ENCODE assay signal across 13 mouse cellular contexts in genomic region chr11:3566018-3566417, GRCm38 (mm10). TPM values are rescaled to one million over a fixed set of nuclear protein-coding genes. Genes with fewer than 3 reads are reported as not detected.
DNase-seq lines count a peak whose midpoint lies in the region; ATAC-seq and TF ChIP-seq lines count a peak whose summit lies in the region.
"Had no signal": no experiment of that assay in that cellular context is flagged by ENCODE, and none has a peak within 500 bp of the region (broad histone marks: within the 10 kb centered on the region; RNA-seq: fewer than 3 reads in every experiment).

No protein-coding gene starts in this region.

- H3K9me3 ChIP-seq in lung, embryonic 16.5 days (ENCODE audit: control insufficient read depth, low read length): no peaks in the 10 kb centered on the region
- H3K9me3 ChIP-seq in neural tube, embryonic 15.5 days (replicated peaks): no peaks in the 10 kb centered on the region
- H3K9me3 ChIP-seq: embryonic facial prominence, embryonic 12.5 days; forebrain, embryonic 15.5 days; hindbrain, embryonic 12.5 days had no signal

- ATAC-seq in lung, embryonic 16.5 days (ENCODE audit: low read depth): peak; percentile 81
- no peak for ATAC-seq in CD4-positive, CD25-positive, alpha-beta regulatory T cell, adult 4 months
- no peak for ATAC-seq in neural tube, embryonic 15.5 days (ENCODE audit: low FRiP score)
- ATAC-seq: forebrain, embryonic 15.5 days had no signal

- no peak for TF ChIP-seq CTCF in gastrocnemius, adult 2 months (IDR thresholded peaks at IDR 0.05)

- H3K9ac ChIP-seq in lung, embryonic 16.5 days (ENCODE audit: low read length): no peak overlapping the region
- no peak overlapping the region for H3K9ac ChIP-seq in neural tube, embryonic 15.5 days (replicated peaks)
- H3K9ac ChIP-seq: embryonic facial prominence, embryonic 12.5 days; forebrain, embryonic 15.5 days; hindbrain, embryonic 12.5 days had no signal

- peak overlapping the region; percentile 12; the same call in 1 of the 2 replicates for H3K27ac ChIP-seq in gastrocnemius, adult 2 months
- H3K27ac ChIP-seq in lung, embryonic 16.5 days (ENCODE audit: low read length): peak overlapping the region; percentile 64
- H3K27ac ChIP-seq in neural tube, embryonic 15.5 days (replicated peaks): no peak overlapping the region
- H3K27ac ChIP-seq: embryonic facial prominence, embryonic 12.5 days; forebrain, embryonic 15.5 days; hindbrain, embryonic 12.5 days had no signal

- no peak overlapping the region for H3K4me2 ChIP-seq in lung, embryonic 16.5 days (ENCODE audit: low read depth, low read length)
- H3K4me2 ChIP-seq in neural tube, embryonic 15.5 days: no peak overlapping the region
- H3K4me2 ChIP-seq: embryonic facial prominence, embryonic 12.5 days; forebrain, embryonic 15.5 days; hindbrain, embryonic 12.5 days had no signal

- no peak overlapping the region for H3K4me3 ChIP-seq in gastrocnemius, adult 2 months
- no peak overlapping the region for H3K4me3 ChIP-seq in lung, embryonic 16.5 days (ENCODE audit: low read length)
- no peak overlapping the region for H3K4me3 ChIP-seq in neural tube, embryonic 15.5 days (replicated peaks)
- H3K4me3 ChIP-seq: embryonic facial prominence, embryonic 12.5 days; forebrain, embryonic 15.5 days; hindbrain, embryonic 12.5 days had no signal

- no peaks in the 10 kb centered on the region for H3K27me3 ChIP-seq in lung, embryonic 16.5 days (ENCODE audit: control insufficient read depth, insufficient read depth, low read depth, low read length)
- no peaks in the 10 kb centered on the region for H3K27me3 ChIP-seq in neural tube, embryonic 15.5 days (replicated peaks)
- H3K27me3 ChIP-seq: embryonic facial prominence, embryonic 12.5 days; forebrain, embryonic 15.5 days; hindbrain, embryonic 12.5 days had no signal

- H3K36me3 ChIP-seq in lung, embryonic 16.5 days (ENCODE audit: control insufficient read depth, insufficient read depth, low read length): no peaks in the 10 kb centered on the region
- H3K36me3 ChIP-seq in neural tube, embryonic 15.5 days: no peaks in the 10 kb centered on the region
- H3K36me3 ChIP-seq: embryonic facial prominence, embryonic 12.5 days; forebrain, embryonic 15.5 days; hindbrain, embryonic 12.5 days had no signal

- DNase-seq in gastrocnemius, adult 2 months: no peak
- no peak for DNase-seq in gastrocnemius, adult 8-10 months (ENCODE audit: low spot score in 2 of 2)
- peak; percentile 33 for DNase-seq in urinary bladder, postnatal 14 days (ENCODE audit: low spot score)
- no peak for DNase-seq in urinary bladder, postnatal 10 days (ENCODE audit: low spot score)
- no peak for DNase-seq in thymus, postnatal 4 days
- DNase-seq: cerebellum, adult 9-10 months; heart, adult 18-20 months had no signal

- 48% methylated on average over 4 of the region's 4 CpGs for WGBS in lung, embryonic 16.5 days
- WGBS in neural tube, embryonic 15.5 days: 89% methylated on average over 4 of the region's 4 CpGs

- peaks cover 18% of the 10 kb centered on the region; the same call in 1 of the 2 replicates for H3K4me1 ChIP-seq in lung, embryonic 16.5 days (replicated peaks; ENCODE audit: control insufficient read depth, insufficient read depth, low read length)
- H3K4me1 ChIP-seq in neural tube, embryonic 15.5 days: no peaks in the 10 kb centered on the region
- H3K4me1 ChIP-seq: embryonic facial prominence, embryonic 12.5 days; forebrain, embryonic 15.5 days; hindbrain, embryonic 12.5 days had no signal

- intact Hi-C loops in gastrocnemius, adult 2 months (cut with DNase I): no loop called here

RNA-seq across cellular contexts. Expression of gene Smtn, which starts 25.6 kb away (rescaled TPM):
- 100 to 1,000 TPM in 1 of 2 experiments, 10 to 100 TPM in 1; 70.3 to 119 TPM for total RNA-seq in gastrocnemius, adult 2 months (2021)
- 10 to 100 TPM; 64.6 to 81.5 (median 69.0) TPM for total RNA-seq in gastrocnemius, adult 8-10 months (2022)
- 110 and 121 TPM in 2 replicates for polyA plus RNA-seq in lung, embryonic 16.5 days (2015; fragmentation: Nextera tagmentation; extraction: Ambion mirVana)
- under 1 TPM; 0.16 to 0.65 TPM for polyA plus RNA-seq in CD4-positive, CD25-positive, alpha-beta regulatory T cell, adult 4 months (2017; shearing (Covaris generic))
- polyA plus RNA-seq in neural tube, embryonic 15.5 days (2015; fragmentation: Nextera tagmentation; extraction: Ambion mirVana): 18.5 and 28.1 TPM in 2 replicates

RNA-seq across cellular contexts. Expression of gene Selenom, which starts 51.5 kb away (rescaled TPM):
- total RNA-seq in gastrocnemius, adult 2 months (2021): 10 to 100 TPM; 11.6 to 17.5 TPM
- total RNA-seq in gastrocnemius, adult 8-10 months (2022): 10 to 100 TPM in 2 of 4 experiments, 1 to 10 TPM in 2; 8.9 to 17.6 (median 13.5) TPM
- polyA plus RNA-seq in lung, embryonic 16.5 days (2015; fragmentation: Nextera tagmentation; extraction: Ambion mirVana): 110 and 116 TPM in 2 replicates
- polyA plus RNA-seq in CD4-positive, CD25-positive, alpha-beta regulatory T cell, adult 4 months (2017; shearing (Covaris generic)): 1 to 10 TPM; 7.6 to 8.9 TPM
- polyA plus RNA-seq in neural tube, embryonic 15.5 days (2015; fragmentation: Nextera tagmentation; extraction: Ambion mirVana): 174 and 188 TPM in 2 replicates

Comparison
In these comparisons a context has a peak if more than half of its experiments do, and no peak if none do; other contexts are left out.
1. RNA of gene Smtn, which starts 25.6 kb away (polyA plus RNA-seq): 110 to 121 TPM in lung, embryonic 16.5 days and 18.5 to 28.1 TPM in neural tube, embryonic 15.5 days; 0.16 to 0.65 TPM in CD4-positive, CD25-positive, alpha-beta regulatory T cell, adult 4 months; every median in the first group is over 10 times any median in the second.
2. RNA of gene Selenom, which starts 51.5 kb away (polyA plus RNA-seq): 174 to 188 TPM in neural tube, embryonic 15.5 days and 110 to 116 TPM in lung, embryonic 16.5 days; 7.6 to 8.9 TPM in CD4-positive, CD25-positive, alpha-beta regulatory T cell, adult 4 months; every median in the first group is over 10 times any median in the second.